Mouse (Mus musculus) heart, adult 8-10 months (tissue): Measurements from ENCODE around the gene Clec5a. TPM values are rescaled to one million over a fixed set of nuclear protein-coding genes. Genes with fewer than 3 reads are reported as not detected.
A peak's percentile ranks its signal among the peaks of the same experiment; 100 is the strongest.
"Not testable (repeated sequence)": the region's sequence is repeated elsewhere in the genome, so short reads cannot be mapped to it uniquely, and the experiment has no call there.

Experiments
- DNase-seq: peaks from one replicate; pipeline ENCODE4 v3.0.0; 2022; ENCODE audit warnings: low spot score
- total RNA-seq, 4 experiments: library from RNA; stranded (reverse); gene quantifications; 2 replicates each; pipeline ENCODE4 v1.2.4; 2022

Clec5a gene
- total RNA-seq = 1 to 10 TPM in 2 of 4 experiments, under 1 TPM in 2; 0.29 to 2.2 (median 1.0) TPM

DNA sequence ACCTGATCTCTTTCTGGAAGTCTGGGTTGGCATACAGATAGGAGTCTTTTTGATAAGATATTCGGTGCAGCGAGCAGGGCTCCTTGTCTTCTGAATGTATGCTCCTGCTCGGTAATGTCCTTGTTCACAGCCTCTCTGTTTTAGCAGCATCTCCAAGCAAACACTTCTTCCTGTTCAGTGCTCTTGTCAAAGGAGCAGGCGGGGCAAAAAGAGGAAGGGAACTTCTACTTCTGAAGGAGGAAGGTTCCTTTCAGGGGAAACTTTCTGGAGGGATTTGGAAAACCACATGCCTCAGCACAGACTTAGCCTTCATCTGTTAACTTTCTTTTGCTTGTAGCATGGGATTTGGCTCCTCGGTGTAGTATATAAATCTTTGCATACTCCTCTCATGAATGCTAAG lies at the start of gene Clec5a:
Gene Clec5a (minus strand): TSS at position 177 of the 400 bp plus-strand sequence.
- DNase-seq = no peak

DNA sequence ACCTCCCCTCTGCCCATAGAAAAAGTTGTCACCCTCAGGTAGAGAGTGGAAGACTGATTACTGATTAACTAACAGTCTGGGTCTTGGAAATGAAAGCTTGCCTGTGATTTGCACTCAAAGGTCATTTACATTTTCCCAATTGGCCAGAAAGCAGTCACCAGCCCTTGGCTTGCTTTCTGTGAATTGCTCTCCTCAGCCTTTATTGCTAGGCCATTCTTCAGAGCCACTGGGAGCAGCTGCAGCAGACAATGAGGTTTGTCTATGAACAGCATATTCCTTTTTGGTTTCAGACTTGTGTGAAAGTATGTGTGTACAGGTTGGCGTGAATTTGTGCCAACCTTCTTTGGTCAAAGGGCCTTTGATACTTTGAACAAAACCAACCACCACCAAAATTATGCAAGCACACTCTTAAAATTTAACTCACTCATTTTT lies 49.0 kb upstream of the Clec5a start:
- no peak for DNase-seq

GRCm38 (mm10) chr6:40628406-40629000 lies 42.9 kb upstream of the Clec5a start, which contains the start of gene Mgam:
Mgam (plus strand) TSS chr6:40628831.
- no peak for DNase-seq

GRCm38 (mm10) chr6:40626111-40626510 lies 40.5 kb upstream of the Clec5a start:
- DNase-seq = no peak

DNA sequence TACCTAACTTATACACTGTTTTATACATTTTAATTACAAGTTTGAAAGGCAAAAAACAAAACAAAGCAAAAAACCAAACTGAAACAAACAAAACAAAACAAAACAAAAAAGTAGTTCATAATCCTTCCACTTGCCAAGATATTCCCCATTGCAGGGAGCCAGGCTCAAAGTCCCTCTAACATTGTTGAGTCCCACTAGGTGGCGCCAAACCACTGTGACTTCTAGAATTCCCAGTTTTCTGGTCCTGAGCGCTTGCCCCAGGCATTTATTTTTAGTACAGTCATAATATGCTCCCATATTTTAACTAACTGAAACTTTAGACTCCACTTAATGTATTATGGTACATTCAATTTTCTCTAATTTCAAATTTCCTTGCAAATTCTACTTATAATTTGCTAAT lies 32.3 kb upstream of the Clec5a start:
- DNase-seq = peak; percentile 47

DNA sequence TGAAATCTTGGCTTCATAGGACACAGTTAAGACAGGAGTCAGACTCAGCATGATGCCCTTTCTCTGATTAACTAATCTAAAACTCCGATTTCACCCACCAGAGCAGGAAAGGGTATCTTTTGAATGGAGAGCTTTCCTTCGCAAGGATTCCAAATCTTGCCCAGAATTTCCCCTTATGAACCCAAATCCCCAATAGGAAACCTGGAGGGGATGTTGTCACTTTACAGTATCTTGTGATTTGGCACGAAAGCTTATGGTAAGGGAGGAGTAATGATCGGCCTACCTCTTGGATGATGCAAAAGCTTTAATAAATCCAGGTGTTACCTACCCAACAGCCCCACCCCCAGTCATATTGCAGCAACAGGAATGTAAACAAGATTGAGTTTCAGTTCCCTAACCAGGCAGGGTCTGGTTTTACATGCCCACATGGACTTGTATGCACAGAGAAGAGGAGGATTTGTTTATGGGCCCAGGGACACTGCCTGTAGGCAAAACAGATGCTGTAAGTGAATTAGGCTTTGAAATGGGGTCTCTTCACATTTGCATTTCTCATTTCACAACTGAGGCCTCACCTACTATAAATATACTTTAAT lies 27.7 kb upstream of the Clec5a start, which contains the start of gene Tas2r138:
Gene Tas2r138 (minus strand): TSS at position 51 of the 593 bp plus-strand sequence.
- no peak for DNase-seq

GRCm38 (mm10) chr6:40610244-40610643 lies 24.6 kb upstream of the Clec5a start:
- no peak for DNase-seq

- peak; percentile 27 for DNase-seq
Observed at GRCm38 (mm10) chr6:40607431-40607830, 21.8 kb upstream of the Clec5a start.

DNA sequence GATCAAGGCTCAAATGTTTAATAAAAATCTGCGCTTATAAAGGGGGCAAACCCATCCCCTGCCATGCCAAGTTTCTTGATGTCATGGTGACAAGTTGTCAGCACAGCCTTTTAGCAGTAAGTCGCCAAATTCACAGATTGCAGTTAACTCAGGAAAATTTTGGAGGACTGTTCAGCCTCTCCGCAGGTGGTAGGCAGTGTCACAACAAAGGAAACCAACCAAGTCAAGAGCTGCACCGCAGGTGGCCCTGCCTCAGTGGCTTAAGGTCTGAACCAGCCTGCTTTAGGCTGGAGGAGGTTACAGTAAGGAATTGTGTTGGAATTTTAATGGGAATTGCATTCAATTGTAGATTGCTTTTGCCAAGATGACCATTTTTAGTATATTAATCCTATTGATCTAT lies 12.9 kb upstream of the Clec5a start:
- not testable (repeated sequence) for DNase-seq

DNA sequence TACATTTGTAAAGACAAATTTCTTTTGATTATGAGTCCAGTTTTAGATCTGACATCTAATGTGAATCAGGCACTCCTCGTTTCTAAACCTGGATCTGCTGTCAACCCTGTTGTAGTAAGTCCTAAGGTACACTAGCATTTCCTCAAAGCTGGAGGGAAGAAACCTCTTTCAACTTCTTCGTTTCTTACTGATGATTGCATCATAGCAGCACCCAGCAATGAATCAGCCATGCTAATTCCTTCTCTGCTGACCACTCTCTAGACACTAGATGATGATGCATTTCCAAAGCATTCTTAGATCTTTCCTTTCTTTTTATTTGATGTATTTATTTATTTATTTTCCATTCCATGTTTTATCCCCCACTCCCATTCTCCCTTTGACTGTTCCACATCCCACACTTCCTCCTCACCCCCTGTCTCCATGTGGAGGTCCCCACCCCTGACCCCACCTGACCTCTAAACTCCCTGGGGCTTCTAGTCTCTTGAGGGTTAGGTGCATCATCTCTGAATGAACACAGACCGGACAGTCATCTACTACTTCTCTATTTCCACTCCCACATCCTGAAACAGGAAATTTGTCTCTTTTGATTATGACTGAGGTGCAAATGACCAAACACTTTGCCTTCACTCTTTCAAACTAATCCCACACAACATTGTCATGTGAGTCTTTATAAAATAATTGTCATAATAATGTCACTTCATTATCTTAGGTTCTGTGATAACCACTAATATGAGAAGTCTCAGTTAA lies 9.4 kb upstream of the Clec5a start:
- no peak for DNase-seq

GRCm38 (mm10) chr6:40588346-40588745 lies 2.7 kb upstream of the Clec5a start:
- DNase-seq = no peak

GRCm38 (mm10) chr6:40584336-40584735 lies 1.3 kb downstream of the Clec5a start:
- DNase-seq = no peak

DNA sequence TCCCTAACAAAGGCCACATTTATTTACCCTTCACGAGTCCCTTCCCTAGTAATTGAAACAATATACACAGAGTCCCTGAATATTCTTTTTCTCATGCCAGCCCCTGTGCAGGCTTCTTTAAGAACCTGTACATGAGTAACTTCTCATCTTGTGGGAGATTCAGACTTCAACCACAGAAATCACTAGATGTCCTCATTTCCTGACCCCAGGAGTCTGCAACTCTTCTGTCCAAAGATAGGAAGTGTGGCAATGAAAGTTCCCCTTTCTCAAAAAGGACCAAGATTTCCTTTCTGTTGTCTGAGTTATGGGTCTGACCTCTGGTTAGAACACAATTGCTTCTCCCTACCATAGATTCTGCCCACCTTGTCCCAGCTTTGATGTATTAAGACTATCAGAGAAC lies 9.3 kb downstream of the Clec5a start:
- DNase-seq = peak; percentile 22

GRCm38 (mm10) chr6:40573618-40574017 lies 12.0 kb downstream of the Clec5a start:
- DNase-seq = peak; percentile 5

GRCm38 (mm10) chr6:40569187-40569586 lies 16.4 kb downstream of the Clec5a start, which contains the start of gene Olfr460:
Olfr460 (plus strand) TSS chr6:40569487.
- DNase-seq = no peak

- DNase-seq = no peak
Observed at GRCm38 (mm10) chr6:40554950-40555349, 30.7 kb downstream of the Clec5a start, which contains the start of gene Olfr461. Olfr461 (minus strand) TSS chr6:40555050.

- no peak for DNase-seq
Observed at GRCm38 (mm10) chr6:40544690-40545089, 40.9 kb downstream of the Clec5a start.

Other genes starting within 250 kb of the Clec5a start
- gene E330009J07Rik, start 149.7 kb downstream of the Clec5a start, total RNA-seq = 1 to 10 TPM; 3.7 to 6.1 (median 5.0) TPM
- gene Wee2, start 146.7 kb downstream of the Clec5a start, total RNA-seq = not detected
- gene Ssbp1, start 114.5 kb downstream of the Clec5a start, total RNA-seq = 10 to 100 TPM; 29.8 to 43.8 (median 33.9) TPM
- under 1 TPM in 3 of 4 experiments, not detected in 1; 0.25 to 0.28 (median 0.26) TPM for gene Tas2r137, start 94.6 kb downstream of the Clec5a start, total RNA-seq
- gene Tas2r108, start 92.3 kb downstream of the Clec5a start, total RNA-seq = not detected
- gene Prss37, start 66.3 kb downstream of the Clec5a start, total RNA-seq = not detected
- not detected for gene Olfr461, start 30.8 kb downstream of the Clec5a start, total RNA-seq
- gene Olfr460, start 16.3 kb downstream of the Clec5a start, total RNA-seq = not detected
- not detected for gene Tas2r138, start 27.5 kb upstream of the Clec5a start, total RNA-seq
- gene Mgam, start 43.0 kb upstream of the Clec5a start, total RNA-seq = under 1 TPM in 3 of 4 experiments, not detected in 1; 0.09 to 0.19 (median 0.14) TPM